Mouse (Mus musculus) adrenal gland, postnatal 36 days (tissue): ENCODE data around the gene Hs6st1. TPM values are rescaled to one million over a fixed set of nuclear protein-coding genes. Genes with fewer than 3 reads are reported as not detected.

Experiments
- DNase-seq, 2 experiments: peaks; one replicate each; pipeline ENCODE4 v3.0.0; 2021; ENCODE audit warnings: mixed read lengths in 1 of 2
- total RNA-seq, 2 experiments: library from RNA; stranded (reverse); gene quantifications; 2 replicates each; pipeline ENCODE4 v1.2.3; 2021

Hs6st1 gene
- total RNA-seq, 2 experiments from 2014 or later, result 63.7 to 140 TPM

GRCm38 (mm10) chr1:36064861-36065760, 3.1 kb upstream of the Hs6st1 start:
- peak; percentile 92 to 95 for DNase-seq

- DNase-seq, result no peak
These were observed 2.4 kb upstream of the Hs6st1 start for GRCm38 (mm10) chr1:36065761-36066150.

- DNase-seq, result peak in 1 of 2 experiments; percentile 68
These were observed 1.8 kb upstream of the Hs6st1 start for GRCm38 (mm10) chr1:36066216-36066980.

GRCm38 (mm10) chr1:36067201-36067600, 999 bp upstream of the Hs6st1 start:
- DNase-seq, result no peak

- DNase-seq, result no peak
These were observed 589 bp upstream of the Hs6st1 start for GRCm38 (mm10) chr1:36067611-36068010.

GRCm38 (mm10) chr1:36068531-36069120, 426 bp downstream of the Hs6st1 start:
- DNase-seq, result peak; percentile 55 to 71

- DNase-seq, result no peak
These were observed 1.1 kb downstream of the Hs6st1 start for GRCm38 (mm10) chr1:36069291-36069771.

- DNase-seq, result peak in 1 of 2 experiments; percentile 44
These were observed 2.0 kb downstream of the Hs6st1 start for GRCm38 (mm10) chr1:36070190-36070589.

GRCm38 (mm10) chr1:36070740-36071139, 2.5 kb downstream of the Hs6st1 start:
- no peak for DNase-seq

GRCm38 (mm10) chr1:36071176-36071575, 3.0 kb downstream of the Hs6st1 start:
- DNase-seq, result no peak

GRCm38 (mm10) chr1:36071611-36072010, 3.4 kb downstream of the Hs6st1 start:
- DNase-seq, result no peak

GRCm38 (mm10) chr1:36072588-36073556, 4.7 kb downstream of the Hs6st1 start:
- DNase-seq, result peak; percentile 79 to 81

- DNase-seq, result no peak
These were observed 5.4 kb downstream of the Hs6st1 start for GRCm38 (mm10) chr1:36073566-36073965.

- DNase-seq, result no peak
These were observed 6.0 kb downstream of the Hs6st1 start for GRCm38 (mm10) chr1:36074197-36074596.

GRCm38 (mm10) chr1:36074968-36075367, 6.8 kb downstream of the Hs6st1 start:
- DNase-seq, result no peak

GRCm38 (mm10) chr1:36075652-36076051, 7.5 kb downstream of the Hs6st1 start:
- DNase-seq, result no peak

- no peak for DNase-seq
These were observed 8.9 kb downstream of the Hs6st1 start for GRCm38 (mm10) chr1:36077084-36077483.

GRCm38 (mm10) chr1:36078250-36078649, 10.1 kb downstream of the Hs6st1 start:
- DNase-seq, result no peak

GRCm38 (mm10) chr1:36079679-36080078, 11.5 kb downstream of the Hs6st1 start:
- DNase-seq, result no peak

GRCm38 (mm10) chr1:36080974-36081373, 12.8 kb downstream of the Hs6st1 start:
- no peak for DNase-seq

GRCm38 (mm10) chr1:36082184-36082583, 14.0 kb downstream of the Hs6st1 start:
- no peak for DNase-seq
